Mouse (Mus musculus): Measurements from ENCODE around the gene Rbfox1. TPM values are rescaled to one million over a fixed set of nuclear protein-coding genes. Genes with fewer than 3 reads are reported as not detected.

Rbfox1 gene
- polyA plus RNA-seq, 1 experiment from 2014 or later: 3.3 TPM

DNA sequence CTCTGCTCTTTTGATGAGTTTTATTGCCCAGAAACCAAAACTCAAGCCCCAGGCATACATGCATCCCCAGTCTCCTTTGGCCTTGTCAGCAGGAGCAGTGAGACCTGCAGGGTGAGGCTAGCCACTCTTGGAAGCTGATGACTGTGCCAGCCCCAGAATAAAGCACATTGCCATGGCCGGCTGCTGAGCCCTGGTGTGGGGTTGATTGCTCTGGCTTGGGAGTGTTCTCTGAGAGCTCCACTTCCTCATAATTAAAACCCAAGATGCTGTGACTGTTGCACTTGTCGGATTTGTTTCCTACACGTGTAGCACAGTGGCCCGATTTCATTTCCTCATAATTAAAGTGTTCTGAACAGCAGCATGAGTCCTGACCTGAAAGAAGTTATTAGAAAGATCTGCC is 72.3 kb downstream of the Rbfox1 start:
- H3K27me3 ChIP-seq (ENCODE audit: insufficient read depth, low read length): no peaks in the 10 kb centered on the region
- H3K4me2 ChIP-seq (ENCODE audit: low read length): no peak overlapping the region
- H3K4me3 ChIP-seq (replicated peaks; ENCODE audit: low read depth, low read length): no peak overlapping the region
- WGBS: 55% methylated on average over 4 of the region's 4 CpGs
- H3K36me3 ChIP-seq (ENCODE audit: insufficient read depth, low read length): no peaks in the 10 kb centered on the region
- H3K4me1 ChIP-seq (replicated peaks; ENCODE audit: insufficient read depth, low read length): no peaks in the 10 kb centered on the region
- DNase-seq (ENCODE audit: low spot score): no peak
- no peaks in the 10 kb centered on the region for H3K9me3 ChIP-seq (replicated peaks; ENCODE audit: low read length)
- H3K27ac ChIP-seq: no peak overlapping the region
- TF ChIP-seq CTCF (IDR thresholded peaks at IDR 0.05; ENCODE audit: low read depth): no peak
- H3K9ac ChIP-seq (ENCODE audit: low read depth, low read length): no peak overlapping the region
- ATAC-seq (replicated peaks; ENCODE audit: low FRiP score, low read depth): no peak

DNA sequence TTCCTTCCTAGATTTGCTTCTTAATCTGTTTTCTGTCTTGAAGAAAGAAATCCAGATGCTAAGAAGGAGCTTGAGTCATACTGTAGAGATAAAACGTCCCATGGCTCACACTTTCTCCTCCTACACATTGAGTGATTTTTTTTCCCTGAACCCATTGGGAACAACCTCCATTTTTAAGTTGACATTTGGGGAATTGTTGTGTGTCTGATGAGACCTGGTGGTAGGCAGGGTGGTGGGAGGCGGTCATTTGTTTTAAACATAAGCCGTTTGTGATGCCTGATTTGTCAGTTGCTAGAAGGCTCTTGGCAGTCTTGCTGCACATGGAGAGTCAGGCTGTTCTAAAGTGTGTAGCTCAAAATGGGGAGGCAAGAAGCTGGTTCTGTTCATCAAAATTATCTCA is 76.6 kb downstream of the Rbfox1 start:
- Histone ChIP-seq H3K9ac (ENCODE audit: low read depth, low read length) (no peak overlapping the region), H3K27me3 (ENCODE audit: insufficient read depth, low read length) (no peaks in the 10 kb centered on the region), H3K9me3 (replicated peaks; ENCODE audit: low read length) (no peaks in the 10 kb centered on the region), H3K4me1 (replicated peaks; ENCODE audit: insufficient read depth, low read length) (no peaks in the 10 kb centered on the region), H3K27ac (no peak overlapping the region), H3K4me3 (replicated peaks; ENCODE audit: low read depth, low read length) (no peak overlapping the region), H3K4me2 (ENCODE audit: low read length) (no peak overlapping the region), H3K36me3 (ENCODE audit: insufficient read depth, low read length) (no peaks in the 10 kb centered on the region)
- TF ChIP-seq CTCF (IDR thresholded peaks at IDR 0.05; ENCODE audit: low read depth): no peak
- DNase-seq (ENCODE audit: low spot score) (no peak), ATAC-seq (replicated peaks; ENCODE audit: low FRiP score, low read depth) (no peak)
- WGBS: 75% methylated on average over 3 of the region's 3 CpGs

DNA sequence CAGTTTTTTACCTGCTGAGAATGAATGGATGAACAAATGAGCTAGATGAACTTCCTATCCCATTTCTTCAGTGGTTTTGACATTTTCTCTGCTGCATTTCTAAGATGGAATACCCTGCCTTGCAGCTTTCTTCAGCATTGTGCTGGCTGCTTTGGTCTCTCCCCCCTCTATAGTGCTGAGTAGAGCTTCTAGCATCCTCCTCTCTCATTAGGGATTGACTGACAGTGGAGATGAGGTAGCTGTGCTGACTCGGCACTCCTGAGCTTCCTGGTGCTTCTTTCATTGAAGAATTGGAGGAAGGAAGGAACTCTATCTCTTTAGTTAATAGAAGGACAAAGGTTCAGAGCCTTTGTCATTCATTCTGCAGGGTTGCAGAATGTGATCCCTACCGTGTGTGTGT is 89.0 kb downstream of the Rbfox1 start:
- Histone ChIP-seq H3K27ac (no peak overlapping the region), H3K4me2 (ENCODE audit: low read length) (no peak overlapping the region), H3K9me3 (replicated peaks; ENCODE audit: low read length) (no peaks in the 10 kb centered on the region), H3K9ac (ENCODE audit: low read depth, low read length) (no peak overlapping the region), H3K27me3 (ENCODE audit: insufficient read depth, low read length) (no peaks in the 10 kb centered on the region), H3K4me1 (replicated peaks; ENCODE audit: insufficient read depth, low read length) (no peaks in the 10 kb centered on the region), H3K36me3 (ENCODE audit: insufficient read depth, low read length) (no peaks in the 10 kb centered on the region), H3K4me3 (replicated peaks; ENCODE audit: low read depth, low read length) (no peak overlapping the region)
- no peak for DNase-seq (ENCODE audit: low spot score)
- TF ChIP-seq CTCF (IDR thresholded peaks at IDR 0.05; ENCODE audit: low read depth): no peak
- WGBS: 63% methylated on average over 2 of the region's 2 CpGs
- ATAC-seq (replicated peaks; ENCODE audit: low FRiP score, low read depth): no peak

DNA sequence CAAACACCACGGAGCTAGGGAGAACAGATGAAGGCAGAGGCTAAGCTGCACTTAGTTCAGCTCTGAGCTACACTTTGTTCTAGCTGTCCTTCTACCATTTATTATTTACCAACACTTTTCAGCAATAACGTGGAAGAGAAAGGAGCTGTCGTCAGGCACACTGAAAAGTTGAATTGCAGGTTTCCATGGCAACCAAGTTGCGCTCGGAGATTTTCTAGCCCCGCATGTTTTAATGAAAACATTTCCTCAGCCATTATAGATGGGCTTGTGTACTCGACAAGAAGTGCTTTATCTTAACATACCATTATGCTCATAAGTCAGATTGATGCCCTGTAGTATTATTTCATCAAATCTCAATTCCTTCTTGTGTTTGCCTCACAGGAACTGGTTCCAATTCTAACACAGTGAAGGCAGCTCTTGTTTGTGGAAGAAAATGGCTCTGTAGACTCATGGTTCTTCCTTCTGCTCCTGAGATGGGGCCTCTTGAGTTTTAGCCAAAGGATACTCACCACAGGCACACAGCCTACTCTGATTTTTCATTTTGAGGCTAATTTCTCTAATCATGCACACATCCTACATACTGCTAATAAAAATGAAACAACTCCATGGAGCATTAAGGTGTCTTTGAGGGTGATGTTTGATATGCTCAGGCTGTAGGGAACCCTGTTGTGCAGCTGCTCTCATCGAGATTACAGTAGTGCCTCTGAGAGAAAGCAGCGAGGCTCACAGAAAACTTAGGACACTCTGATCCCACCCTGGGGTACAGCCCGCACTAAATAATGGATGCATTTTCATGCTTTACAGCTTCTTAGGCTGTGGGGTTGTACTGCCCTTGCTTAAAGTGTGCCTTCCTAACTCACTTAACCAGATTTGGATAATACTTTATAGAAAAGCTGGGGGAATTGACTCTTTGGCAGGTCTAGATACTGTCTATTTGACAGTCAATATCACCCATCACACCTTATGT is 107.2 kb downstream of the Rbfox1 start:
- Histone ChIP-seq H3K4me1 (replicated peaks; ENCODE audit: insufficient read depth, low read length) (no peaks in the 10 kb centered on the region), H3K9ac (ENCODE audit: low read depth, low read length) (no peak overlapping the region), H3K4me2 (ENCODE audit: low read length) (no peak overlapping the region), H3K9me3 (replicated peaks; ENCODE audit: low read length) (no peaks in the 10 kb centered on the region), H3K27ac (no peak overlapping the region), H3K27me3 (ENCODE audit: insufficient read depth, low read length) (no peaks in the 10 kb centered on the region), H3K4me3 (replicated peaks; ENCODE audit: low read depth, low read length) (no peak overlapping the region), H3K36me3 (ENCODE audit: insufficient read depth, low read length) (no peaks in the 10 kb centered on the region)
- ATAC-seq (replicated peaks; ENCODE audit: low FRiP score, low read depth): no peak
- no peak for TF ChIP-seq CTCF (IDR thresholded peaks at IDR 0.05; ENCODE audit: low read depth)
- 56% methylated on average over 10 of the region's 10 CpGs for WGBS
- DNase-seq (ENCODE audit: low spot score): no peak

DNA sequence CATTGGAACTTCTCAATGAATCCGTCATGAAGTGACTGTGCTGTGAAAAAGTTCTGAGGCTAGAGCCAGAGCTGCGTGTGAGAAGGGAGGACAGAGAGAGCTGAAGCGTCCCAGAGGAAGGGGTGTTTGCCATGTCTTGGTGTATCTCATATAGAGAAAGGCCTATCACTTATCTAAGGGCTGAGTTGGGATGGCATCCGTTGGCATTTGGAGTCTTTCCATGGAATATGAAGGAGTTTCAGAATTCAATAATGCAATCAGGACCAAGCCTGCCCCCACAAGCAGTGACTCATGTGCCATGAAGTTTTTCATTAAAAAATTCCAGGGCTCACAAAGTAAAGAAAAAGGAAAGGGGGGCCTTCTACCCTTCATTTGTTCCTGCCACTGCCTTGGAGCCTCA is 112.0 kb downstream of the Rbfox1 start:
- H3K4me3 ChIP-seq (replicated peaks; ENCODE audit: low read depth, low read length): no peak overlapping the region
- no peak for ATAC-seq (replicated peaks; ENCODE audit: low FRiP score, low read depth)
- H3K36me3 ChIP-seq (ENCODE audit: insufficient read depth, low read length): no peaks in the 10 kb centered on the region
- H3K4me1 ChIP-seq (replicated peaks; ENCODE audit: insufficient read depth, low read length): no peaks in the 10 kb centered on the region; the same call in 1 of the 2 replicates
- H3K27me3 ChIP-seq (ENCODE audit: insufficient read depth, low read length): no peaks in the 10 kb centered on the region
- H3K9me3 ChIP-seq (replicated peaks; ENCODE audit: low read length): no peaks in the 10 kb centered on the region
- no peak overlapping the region for H3K9ac ChIP-seq (ENCODE audit: low read depth, low read length)
- no peak overlapping the region for H3K27ac ChIP-seq
- WGBS: 61% methylated on average over 4 of the region's 4 CpGs
- no peak for TF ChIP-seq CTCF (IDR thresholded peaks at IDR 0.05; ENCODE audit: low read depth)
- no peak overlapping the region for H3K4me2 ChIP-seq (ENCODE audit: low read length)
- no peak for DNase-seq (ENCODE audit: low spot score)

DNA sequence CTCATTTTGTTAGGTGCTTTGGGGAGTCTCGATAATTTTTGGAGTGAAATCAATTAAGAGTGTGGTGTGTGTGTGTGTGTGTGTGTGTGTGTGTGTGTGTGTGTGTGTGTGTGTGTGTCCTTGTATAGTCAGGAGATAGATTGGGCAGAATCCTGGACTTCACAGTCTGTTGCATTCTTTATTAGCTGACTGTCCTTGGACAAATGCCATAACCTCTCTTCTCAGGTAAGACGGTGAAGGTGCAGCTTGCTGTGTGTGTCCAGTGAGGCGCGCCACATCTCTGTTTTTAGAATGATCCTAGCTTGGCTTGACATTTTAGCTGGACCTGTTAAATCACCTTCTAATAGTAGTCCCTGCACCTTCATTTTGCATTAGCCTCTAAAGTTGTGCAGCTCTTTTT is 112.5 kb downstream of the Rbfox1 start:
- ATAC-seq (replicated peaks; ENCODE audit: low FRiP score, low read depth): 0 out of 2 replicates have a peak, but pooled peaks have one; percentile 46
- H3K4me2 ChIP-seq (ENCODE audit: low read length): no peak overlapping the region
- TF ChIP-seq CTCF (IDR thresholded peaks at IDR 0.05; ENCODE audit: low read depth): no peak
- H3K4me1 ChIP-seq (replicated peaks; ENCODE audit: insufficient read depth, low read length): no peaks in the 10 kb centered on the region; the same call in 1 of the 2 replicates
- H3K9me3 ChIP-seq (replicated peaks; ENCODE audit: low read length): no peaks in the 10 kb centered on the region
- H3K27ac ChIP-seq: no peak overlapping the region
- H3K4me3 ChIP-seq (replicated peaks; ENCODE audit: low read depth, low read length): no peak overlapping the region
- no peaks in the 10 kb centered on the region for H3K36me3 ChIP-seq (ENCODE audit: insufficient read depth, low read length)
- no peaks in the 10 kb centered on the region for H3K27me3 ChIP-seq (ENCODE audit: insufficient read depth, low read length)
- H3K9ac ChIP-seq (ENCODE audit: low read depth, low read length): no peak overlapping the region
- peak; percentile 1 for DNase-seq (ENCODE audit: low spot score)
- WGBS: 58% methylated on average over 4 of the region's 4 CpGs

All from kidney, postnatal 0 days (tissue).